Mouse (Mus musculus): ENCODE data around the gene Ggps1. TPM values are rescaled to one million over a fixed set of nuclear protein-coding genes. Genes with fewer than 3 reads are reported as not detected.

Ggps1 gene
- polyA plus RNA-seq, 1 experiment from 2014 or later = 32.2 TPM

GRCm38 (mm10) chr13:14074371-14074770 is 11.1 kb upstream of the Ggps1 start:
- 91% methylated on average over 1 of the region's 1 CpGs for WGBS
- Histone ChIP-seq H3K4me1 (replicated peaks; ENCODE audit: control insufficient read depth, insufficient read depth, low read length) (no peaks in the 10 kb centered on the region), H3K9ac (ENCODE audit: low read depth, low read length) (no peak overlapping the region), H3K27ac (ENCODE audit: low read depth, low read length) (no peak overlapping the region), H3K36me3 (ENCODE audit: control insufficient read depth, insufficient read depth) (no peaks in the 10 kb centered on the region), H3K27me3 (replicated peaks; ENCODE audit: control insufficient read depth, insufficient read depth, low read length) (no peaks in the 10 kb centered on the region), H3K9me3 (ENCODE audit: control insufficient read depth) (no peaks in the 10 kb centered on the region), H3K4me3 (ENCODE audit: low read depth, low read length) (no peak overlapping the region), H3K4me2 (replicated peaks; ENCODE audit: low read depth) (no peak overlapping the region)
- TF ChIP-seq CTCF (IDR thresholded peaks at IDR 0.05; ENCODE audit: low read depth) = no peak
- no peak for ATAC-seq

GRCm38 (mm10) chr13:14069291-14069690 is 6.0 kb upstream of the Ggps1 start:
- H3K4me2 ChIP-seq (replicated peaks; ENCODE audit: low read depth) = no peak overlapping the region
- H3K9me3 ChIP-seq (ENCODE audit: control insufficient read depth) = no peaks in the 10 kb centered on the region
- ATAC-seq = no peak
- H3K4me1 ChIP-seq (replicated peaks; ENCODE audit: control insufficient read depth, insufficient read depth, low read length) = 0 out of 2 replicates have a peak, but pooled peaks cover 2% of the 10 kb centered on the region
- no peak overlapping the region for H3K27ac ChIP-seq (ENCODE audit: low read depth, low read length)
- H3K9ac ChIP-seq (ENCODE audit: low read depth, low read length) = no peak overlapping the region
- WGBS = 88% methylated on average over 1 of the region's 1 CpGs
- TF ChIP-seq CTCF (IDR thresholded peaks at IDR 0.05; ENCODE audit: low read depth) = no peak
- H3K27me3 ChIP-seq (replicated peaks; ENCODE audit: control insufficient read depth, insufficient read depth, low read length) = no peaks in the 10 kb centered on the region
- no peak overlapping the region for H3K4me3 ChIP-seq (ENCODE audit: low read depth, low read length)
- no peaks in the 10 kb centered on the region; the same call in 1 of the 2 replicates for H3K36me3 ChIP-seq (ENCODE audit: control insufficient read depth, insufficient read depth)

- Histone ChIP-seq H3K4me3 (ENCODE audit: low read depth, low read length) (no peak overlapping the region), H3K4me2 (replicated peaks; ENCODE audit: low read depth) (no peak overlapping the region), H3K9ac (ENCODE audit: low read depth, low read length) (no peak overlapping the region), H3K27me3 (replicated peaks; ENCODE audit: control insufficient read depth, insufficient read depth, low read length) (no peaks in the 10 kb centered on the region), H3K9me3 (ENCODE audit: control insufficient read depth) (no peaks in the 10 kb centered on the region), H3K4me1 (replicated peaks; ENCODE audit: control insufficient read depth, insufficient read depth, low read length) (0 out of 2 replicates have a peak, but pooled peaks cover 2% of the 10 kb centered on the region), H3K36me3 (ENCODE audit: control insufficient read depth, insufficient read depth) (no peaks in the 10 kb centered on the region; the same call in 1 of the 2 replicates), H3K27ac (ENCODE audit: low read depth, low read length) (no peak overlapping the region)
- ATAC-seq = no peak
- no peak for TF ChIP-seq CTCF (IDR thresholded peaks at IDR 0.05; ENCODE audit: low read depth)
Measured at GRCm38 (mm10) chr13:14068035-14068434, 4.7 kb upstream of the Ggps1 start.

DNA sequence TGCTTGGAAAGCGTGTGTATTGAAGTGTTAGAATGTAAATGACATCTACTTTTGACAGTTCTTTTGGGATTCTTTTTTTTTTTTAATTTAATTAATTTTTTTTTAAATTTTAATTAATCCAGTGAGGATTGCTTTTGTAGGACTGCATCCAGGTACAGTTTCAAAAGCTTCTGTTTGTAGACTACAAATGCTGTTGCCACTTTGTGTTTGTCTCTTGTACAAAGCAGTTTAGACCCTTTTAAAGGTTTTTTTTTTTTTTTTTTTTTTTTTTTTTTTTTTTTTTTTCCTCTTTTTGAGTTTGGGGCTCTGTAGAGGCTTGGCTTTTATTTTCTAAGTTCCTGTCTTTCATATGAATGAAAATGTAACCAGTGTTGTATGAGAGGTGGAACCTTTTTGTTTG is 2.4 kb upstream of the Ggps1 start:
- H3K27ac ChIP-seq (ENCODE audit: low read depth, low read length) = no peak overlapping the region
- ATAC-seq = no peak
- H3K27me3 ChIP-seq (replicated peaks; ENCODE audit: control insufficient read depth, insufficient read depth, low read length) = no peaks in the 10 kb centered on the region
- peaks cover 2% of the 10 kb centered on the region; the same call in 1 of the 2 replicates for H3K4me1 ChIP-seq (replicated peaks; ENCODE audit: control insufficient read depth, insufficient read depth, low read length)
- H3K36me3 ChIP-seq (ENCODE audit: control insufficient read depth, insufficient read depth) = no peaks in the 10 kb centered on the region; the same call in 1 of the 2 replicates
- no peak overlapping the region for H3K4me2 ChIP-seq (replicated peaks; ENCODE audit: low read depth)
- no peak overlapping the region for H3K9ac ChIP-seq (ENCODE audit: low read depth, low read length)
- no peak for TF ChIP-seq CTCF (IDR thresholded peaks at IDR 0.05; ENCODE audit: low read depth)
- no peak overlapping the region for H3K4me3 ChIP-seq (ENCODE audit: low read depth, low read length)
- WGBS = 81% methylated on average over 1 of the region's 1 CpGs
- H3K9me3 ChIP-seq (ENCODE audit: control insufficient read depth) = no peaks in the 10 kb centered on the region

DNA sequence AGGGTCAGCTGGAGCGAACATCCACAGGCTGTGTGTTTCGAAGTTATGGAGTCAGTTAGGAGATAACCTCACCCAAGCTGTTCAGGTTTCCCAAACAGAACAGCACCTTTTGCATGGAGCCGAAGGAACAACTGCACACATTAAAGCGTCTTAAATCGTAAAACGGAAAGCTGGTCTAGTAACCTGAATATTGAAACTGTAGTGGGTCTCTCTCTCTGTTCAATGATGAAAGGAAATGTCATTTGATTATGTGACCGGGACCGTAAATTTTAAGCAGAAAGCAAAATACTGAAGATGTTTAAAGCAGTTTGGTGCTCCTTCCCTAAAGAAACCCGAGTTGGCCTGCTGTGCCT is 1.7 kb upstream of the Ggps1 start:
- WGBS = 8% methylated on average over 9 of the region's 9 CpGs
- no peak for TF ChIP-seq CTCF (IDR thresholded peaks at IDR 0.05; ENCODE audit: low read depth)

GRCm38 (mm10) chr13:14064341-14065027 is 1.2 kb upstream of the Ggps1 start:
- Histone ChIP-seq H3K4me3 (ENCODE audit: low read depth, low read length) (peak overlapping the region; percentile 100), H3K27me3 (replicated peaks; ENCODE audit: control insufficient read depth, insufficient read depth, low read length) (no peaks in the 10 kb centered on the region), H3K27ac (ENCODE audit: low read depth, low read length) (peak overlapping the region; percentile 97), H3K9ac (ENCODE audit: low read depth, low read length) (peak overlapping the region; percentile 98), H3K36me3 (ENCODE audit: control insufficient read depth, insufficient read depth) (peaks cover 5% of the 10 kb centered on the region), H3K4me2 (replicated peaks; ENCODE audit: low read depth) (peak overlapping the region; percentile 80), H3K4me1 (replicated peaks; ENCODE audit: control insufficient read depth, insufficient read depth, low read length) (peaks cover 2% of the 10 kb centered on the region; the same call in 1 of the 2 replicates), H3K9me3 (ENCODE audit: control insufficient read depth) (no peaks in the 10 kb centered on the region)
- under 1% methylated on average over 56 of the region's 65 CpGs for WGBS
- no peak for TF ChIP-seq CTCF (IDR thresholded peaks at IDR 0.05; ENCODE audit: low read depth)
- 0 out of 2 replicates have a peak, but pooled peaks have one; percentile 0 for ATAC-seq

More for the DNA sequence above, 1.7 kb upstream of the Ggps1 start:
- 0 out of 2 replicates have a peak overlapping the region, but pooled peaks have one; percentile 97 for H3K27ac ChIP-seq (ENCODE audit: low read depth, low read length)
- peaks cover 5% of the 10 kb centered on the region for H3K36me3 ChIP-seq (ENCODE audit: control insufficient read depth, insufficient read depth)
- peak overlapping the region; percentile 80 for H3K4me2 ChIP-seq (replicated peaks; ENCODE audit: low read depth)
- H3K9ac ChIP-seq (ENCODE audit: low read depth, low read length) = peak overlapping the region; percentile 98
- peak overlapping the region; percentile 100 for H3K4me3 ChIP-seq (ENCODE audit: low read depth, low read length)
- no peaks in the 10 kb centered on the region for H3K27me3 ChIP-seq (replicated peaks; ENCODE audit: control insufficient read depth, insufficient read depth, low read length)
- ATAC-seq = no peak
- no peaks in the 10 kb centered on the region for H3K9me3 ChIP-seq (ENCODE audit: control insufficient read depth)
- peaks cover 2% of the 10 kb centered on the region; the same call in 1 of the 2 replicates for H3K4me1 ChIP-seq (replicated peaks; ENCODE audit: control insufficient read depth, insufficient read depth, low read length)
